Mouse (Mus musculus): ENCODE measurements around the gene Ranbp1. TPM values are rescaled to one million over a fixed set of nuclear protein-coding genes. Genes with fewer than 3 reads are reported as not detected.
"Not testable (repeated sequence)": the region's sequence is repeated elsewhere in the genome, so short reads cannot be mapped to it uniquely, and the experiment has no call there.

Ranbp1 gene
- polyA plus RNA-seq, 1 experiment from 2014 or later: 1,409 TPM

DNA sequence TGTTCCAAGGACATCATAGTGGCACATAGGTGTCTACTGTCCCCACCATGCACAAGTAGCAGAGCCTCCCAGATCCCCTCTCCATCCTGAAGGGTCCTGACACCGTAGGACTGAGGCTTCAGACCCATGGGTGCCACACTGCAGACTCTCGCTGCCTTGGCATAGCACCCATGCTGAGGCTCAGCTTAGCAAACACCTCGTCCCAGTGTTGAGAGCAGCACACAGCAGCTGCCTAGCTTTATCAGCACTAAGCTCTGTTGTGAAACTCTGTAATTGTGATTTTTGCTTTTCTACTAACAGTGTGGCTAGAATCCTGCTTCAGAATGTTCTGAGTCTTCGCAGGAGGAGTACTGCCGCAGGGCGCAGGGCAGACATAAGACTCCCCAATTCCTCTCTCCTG lies 50.7 kb downstream of the Ranbp1 start:
- H3K4me1 ChIP-seq (ENCODE audit: control insufficient read depth, insufficient read depth, low read length): no peaks in the 10 kb centered on the region
- WGBS: 73% methylated on average over 6 of the region's 6 CpGs

DNA sequence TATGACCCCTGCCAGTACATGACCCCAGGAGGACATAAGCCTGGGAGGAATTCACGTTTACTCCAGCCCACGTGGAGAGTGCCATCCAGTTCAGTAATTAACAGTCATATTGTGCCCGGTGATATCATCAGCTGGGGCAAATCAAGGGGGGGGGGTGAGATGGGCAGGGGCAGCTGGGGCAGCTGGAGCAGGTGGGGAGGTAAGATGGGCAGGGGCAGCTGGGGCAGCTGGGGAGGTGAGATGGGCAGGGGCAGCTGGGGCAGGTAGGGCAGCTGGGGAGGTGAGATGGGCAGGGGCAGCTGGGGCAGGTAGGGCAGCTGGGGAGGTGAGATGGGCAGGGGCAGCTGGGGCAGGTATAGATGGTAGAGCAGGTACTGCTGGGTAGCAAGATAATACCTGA lies 53.0 kb downstream of the Ranbp1 start:
- 40% methylated on average over 3 of the region's 3 CpGs for WGBS
- H3K9me3 ChIP-seq (replicated peaks; ENCODE audit: control insufficient read depth, low read length); H3K27ac ChIP-seq (replicated peaks; ENCODE audit: low read depth, low read length); H3K9ac ChIP-seq (replicated peaks; ENCODE audit: low read length); DNase-seq (ENCODE audit: low spot score); ATAC-seq (replicated peaks; ENCODE audit: insufficient number of reproducible peaks, low FRiP score, low TSS enrichment, low read depth); H3K4me2 ChIP-seq (ENCODE audit: low read depth, low read length); H3K27me3 ChIP-seq (ENCODE audit: control insufficient read depth, insufficient read depth, low read length); H3K4me1 ChIP-seq (ENCODE audit: control insufficient read depth, insufficient read depth, low read length); H3K36me3 ChIP-seq (replicated peaks; ENCODE audit: control insufficient read depth, insufficient read depth, low read depth, low read length); H3K4me3 ChIP-seq (ENCODE audit: low read depth, low read length): not testable (repeated sequence)

More for the DNA sequence above, 50.7 kb downstream of the Ranbp1 start:
- DNase-seq (ENCODE audit: low spot score) (no peak), ATAC-seq (replicated peaks; ENCODE audit: insufficient number of reproducible peaks, low FRiP score, low TSS enrichment, low read depth) (no peak)
- Histone ChIP-seq H3K36me3 (replicated peaks; ENCODE audit: control insufficient read depth, insufficient read depth, low read depth, low read length) (no peaks in the 10 kb centered on the region), H3K27me3 (ENCODE audit: control insufficient read depth, insufficient read depth, low read length) (no peaks in the 10 kb centered on the region), H3K9ac (replicated peaks; ENCODE audit: low read length) (no peak overlapping the region), H3K27ac (replicated peaks; ENCODE audit: low read depth, low read length) (no peak overlapping the region), H3K4me2 (ENCODE audit: low read depth, low read length) (no peak overlapping the region), H3K4me3 (ENCODE audit: low read depth, low read length) (no peak overlapping the region), H3K9me3 (replicated peaks; ENCODE audit: control insufficient read depth, low read length) (no peaks in the 10 kb centered on the region)

DNA sequence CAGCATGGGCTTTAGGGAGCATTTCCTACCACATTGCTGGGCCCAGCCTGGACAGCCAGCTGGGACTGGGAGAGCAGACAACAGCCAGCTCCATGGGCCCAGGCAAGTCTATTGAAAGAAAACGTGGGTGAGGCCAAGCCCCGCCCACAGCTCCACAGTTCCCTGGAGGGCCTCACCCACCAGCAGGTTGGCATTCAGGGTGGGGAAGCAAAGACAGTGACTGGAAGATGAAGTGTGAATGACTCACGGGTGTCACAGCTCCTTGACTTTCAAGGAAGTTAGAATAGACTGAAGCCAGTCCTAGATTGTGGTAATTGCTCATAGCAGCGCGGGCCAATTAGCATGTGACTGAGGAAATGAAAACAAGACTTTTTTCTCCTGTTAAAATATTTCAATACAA lies 53.5 kb downstream of the Ranbp1 start:
- DNase-seq (ENCODE audit: low spot score) (no peak), ATAC-seq (replicated peaks; ENCODE audit: insufficient number of reproducible peaks, low FRiP score, low TSS enrichment, low read depth) (no peak)
- Histone ChIP-seq H3K4me1 (ENCODE audit: control insufficient read depth, insufficient read depth, low read length) (no peaks in the 10 kb centered on the region), H3K27me3 (ENCODE audit: control insufficient read depth, insufficient read depth, low read length) (no peaks in the 10 kb centered on the region), H3K9me3 (replicated peaks; ENCODE audit: control insufficient read depth, low read length) (no peaks in the 10 kb centered on the region), H3K9ac (replicated peaks; ENCODE audit: low read length) (no peak overlapping the region), H3K4me3 (ENCODE audit: low read depth, low read length) (no peak overlapping the region), H3K27ac (replicated peaks; ENCODE audit: low read depth, low read length) (no peak overlapping the region), H3K4me2 (ENCODE audit: low read depth, low read length) (no peak overlapping the region), H3K36me3 (replicated peaks; ENCODE audit: control insufficient read depth, insufficient read depth, low read depth, low read length) (no peaks in the 10 kb centered on the region)
- WGBS: 60% methylated on average over 5 of the region's 5 CpGs

DNA sequence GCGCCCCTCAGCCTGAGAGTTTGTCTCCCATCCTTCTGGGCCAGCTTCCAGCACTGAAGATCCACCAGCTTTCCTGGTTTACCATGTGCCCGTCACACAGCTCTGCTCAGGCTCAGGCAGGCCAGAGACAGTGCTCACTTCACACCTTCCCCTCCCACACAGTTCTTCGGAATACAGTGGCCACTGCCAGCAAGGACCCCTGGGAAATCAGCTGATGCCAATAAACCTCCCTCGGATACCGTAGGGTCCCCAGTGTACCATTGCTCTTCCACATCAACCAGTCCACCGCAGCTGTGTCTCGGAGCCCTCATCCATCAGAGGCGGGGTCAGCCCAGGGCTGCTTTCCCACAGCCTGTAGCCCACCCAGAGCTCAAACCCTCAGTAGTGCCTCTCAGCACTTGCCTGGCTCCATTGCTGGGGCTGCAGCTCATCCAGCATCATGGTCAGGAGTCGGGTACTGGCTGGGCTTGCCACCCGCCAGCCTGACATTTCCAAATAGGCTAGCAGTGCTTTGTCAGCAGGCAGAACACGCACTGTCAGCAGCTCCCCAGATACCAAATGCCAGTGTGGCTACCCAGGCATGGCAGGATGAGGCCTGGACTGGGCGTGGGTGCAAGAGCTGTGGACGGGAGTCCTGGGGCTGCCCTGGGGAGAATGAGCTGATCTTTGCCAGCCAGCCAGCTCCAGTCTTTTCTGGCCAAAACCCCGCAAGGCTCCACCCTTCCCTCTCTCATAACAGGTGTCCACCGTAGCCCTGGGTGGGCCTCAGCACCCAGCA lies 54.1 kb downstream of the Ranbp1 start:
- Histone ChIP-seq H3K4me1 (ENCODE audit: control insufficient read depth, insufficient read depth, low read length) (no peaks in the 10 kb centered on the region), H3K27me3 (ENCODE audit: control insufficient read depth, insufficient read depth, low read length) (no peaks in the 10 kb centered on the region), H3K9me3 (replicated peaks; ENCODE audit: control insufficient read depth, low read length) (no peaks in the 10 kb centered on the region), H3K4me2 (ENCODE audit: low read depth, low read length) (no peak overlapping the region), H3K4me3 (ENCODE audit: low read depth, low read length) (no peak overlapping the region), H3K36me3 (replicated peaks; ENCODE audit: control insufficient read depth, insufficient read depth, low read depth, low read length) (no peaks in the 10 kb centered on the region), H3K9ac (replicated peaks; ENCODE audit: low read length) (no peak overlapping the region), H3K27ac (replicated peaks; ENCODE audit: low read depth, low read length) (no peak overlapping the region)
- peak; percentile 27; the same call in 1 of the 2 replicates for ATAC-seq (replicated peaks; ENCODE audit: insufficient number of reproducible peaks, low FRiP score, low TSS enrichment, low read depth)
- WGBS: 79% methylated on average over 15 of the region's 15 CpGs
- no peak for DNase-seq (ENCODE audit: low spot score)

DNA sequence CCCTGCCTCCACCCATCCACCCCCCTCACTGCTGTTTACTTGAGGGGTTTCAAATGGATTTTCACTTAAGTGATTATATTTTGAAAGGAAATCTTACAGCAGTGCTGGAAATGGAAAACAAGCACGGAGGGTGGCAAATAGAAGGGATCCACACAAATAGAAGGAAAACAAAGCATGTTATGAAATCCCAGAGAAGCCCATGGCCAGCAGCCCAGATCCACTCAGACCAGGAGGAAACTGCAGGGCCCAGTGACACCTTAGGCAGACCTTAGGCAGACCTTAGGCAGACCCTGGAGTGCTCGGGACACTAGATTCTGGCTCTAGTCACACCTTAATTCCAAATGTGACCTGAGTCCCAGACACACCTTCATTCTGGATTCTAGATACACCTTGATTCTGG lies 57.5 kb downstream of the Ranbp1 start:
- no peak overlapping the region for H3K27ac ChIP-seq (replicated peaks; ENCODE audit: low read depth, low read length)
- H3K9me3 ChIP-seq (replicated peaks; ENCODE audit: control insufficient read depth, low read length): no peaks in the 10 kb centered on the region
- no peak for ATAC-seq (replicated peaks; ENCODE audit: insufficient number of reproducible peaks, low FRiP score, low TSS enrichment, low read depth)
- no peaks in the 10 kb centered on the region for H3K4me1 ChIP-seq (ENCODE audit: control insufficient read depth, insufficient read depth, low read length)
- no peak for DNase-seq (ENCODE audit: low spot score)
- no peak overlapping the region for H3K4me3 ChIP-seq (ENCODE audit: low read depth, low read length)
- WGBS: 76% methylated on average over 2 of the region's 2 CpGs
- no peaks in the 10 kb centered on the region for H3K36me3 ChIP-seq (replicated peaks; ENCODE audit: control insufficient read depth, insufficient read depth, low read depth, low read length)
- no peak overlapping the region for H3K4me2 ChIP-seq (ENCODE audit: low read depth, low read length)
- no peak overlapping the region for H3K9ac ChIP-seq (replicated peaks; ENCODE audit: low read length)
- no peaks in the 10 kb centered on the region for H3K27me3 ChIP-seq (ENCODE audit: control insufficient read depth, insufficient read depth, low read length)

MicroRNA genes within 50 kb of the gene (microRNA counts, 519-probe panel; counts per million panel counts)
- 993 counts per million, percentile 2 among the panel's probes with 10 or more counts for microRNA mmu-miR-1306

Small RNA genes within 50 kb of the gene (microRNA-seq; reads per million reads assigned to microRNA genes)
- gene Gm24572 (ENCODE audit: borderline number of aligned reads): 8.5 reads per million, percentile 10 among the genes with 10 or more reads in this experiment
- gene Mir1306 (ENCODE audit: borderline number of aligned reads): 524 reads per million, percentile 63 among the genes with 10 or more reads in this experiment

Other genes starting within 250 kb of the Ranbp1 start
- gene Dgcr6, start 195.9 kb downstream of the Ranbp1 start, polyA plus RNA-seq (2014; fragmentation: Nextera tagmentation; extraction: Ambion mirVana): 118 and 130 TPM in 2 replicates
- gene Prodh, start 158.5 kb downstream of the Ranbp1 start, polyA plus RNA-seq (2014; fragmentation: Nextera tagmentation; extraction: Ambion mirVana): 10.4 and 11.0 TPM in 2 replicates
- 1.1 and 1.7 TPM in 2 replicates for gene Rtn4r, start 121.1 kb downstream of the Ranbp1 start, polyA plus RNA-seq (2014; fragmentation: Nextera tagmentation; extraction: Ambion mirVana)
- not detected in 2 replicates for gene Ccdc188, start 30.9 kb downstream of the Ranbp1 start, polyA plus RNA-seq (2014; fragmentation: Nextera tagmentation; extraction: Ambion mirVana)
- gene Zdhhc8, start 13.6 kb downstream of the Ranbp1 start, polyA plus RNA-seq (2014; fragmentation: Nextera tagmentation; extraction: Ambion mirVana): 9.3 and 11.6 TPM in 2 replicates
- 83.6 and 102 TPM in 2 replicates for gene Trmt2a, start 53 bp downstream of the Ranbp1 start, polyA plus RNA-seq (2014; fragmentation: Nextera tagmentation; extraction: Ambion mirVana)
- gene Gm49776, start 9.6 kb upstream of the Ranbp1 start, polyA plus RNA-seq (2014; fragmentation: Nextera tagmentation; extraction: Ambion mirVana): 0.94 and 2.7 TPM in 2 replicates
- 31.3 and 32.2 TPM in 2 replicates for gene Dgcr8, start 40.5 kb upstream of the Ranbp1 start, polyA plus RNA-seq (2014; fragmentation: Nextera tagmentation; extraction: Ambion mirVana)
- 20.4 and 27.9 TPM in 2 replicates for gene Tango2, start 99.4 kb upstream of the Ranbp1 start, polyA plus RNA-seq (2014; fragmentation: Nextera tagmentation; extraction: Ambion mirVana)
- gene Arvcf, start 99.5 kb upstream of the Ranbp1 start, polyA plus RNA-seq (2014; fragmentation: Nextera tagmentation; extraction: Ambion mirVana): 26.6 and 28.1 TPM in 2 replicates
- gene Txnrd2, start 177.7 kb upstream of the Ranbp1 start, polyA plus RNA-seq (2014; fragmentation: Nextera tagmentation; extraction: Ambion mirVana): 15.8 and 15.9 TPM in 2 replicates
- gene Comt, start 178.1 kb upstream of the Ranbp1 start, polyA plus RNA-seq (2014; fragmentation: Nextera tagmentation; extraction: Ambion mirVana): 47.4 and 49.3 TPM in 2 replicates
- gene Gnb1l, start 250.0 kb upstream of the Ranbp1 start, polyA plus RNA-seq (2014; fragmentation: Nextera tagmentation; extraction: Ambion mirVana): 13.2 and 15.6 TPM in 2 replicates

Measured in embryonic facial prominence, embryonic 11.5 days (tissue).